ENCODE assay signal across 13 mouse cellular contexts in the genomic region with DNA sequence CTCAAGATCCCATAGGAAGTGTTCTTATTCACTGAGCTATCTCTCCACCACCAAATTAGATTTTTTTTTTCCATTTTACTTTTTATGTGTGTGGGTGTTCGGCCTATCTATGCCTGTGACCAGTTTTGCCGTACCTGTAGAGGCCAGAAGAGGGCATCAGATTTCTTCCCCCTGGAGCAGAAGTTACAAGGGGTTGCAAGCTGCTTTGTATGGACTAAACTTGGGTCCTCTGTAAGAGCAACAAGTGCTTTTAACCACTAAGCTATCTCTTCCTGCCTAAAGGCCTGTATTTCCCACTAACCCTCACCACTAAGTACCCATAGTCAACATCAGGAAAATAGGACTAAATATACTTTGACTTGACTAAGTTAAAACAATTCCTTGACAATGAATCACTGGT. TPM values are rescaled to one million over a fixed set of nuclear protein-coding genes. Genes with fewer than 3 reads are reported as not detected.
DNase-seq lines count a peak whose midpoint lies in the region; ATAC-seq and TF ChIP-seq lines count a peak whose summit lies in the region.
"Had no signal": no experiment of that assay in that cellular context is flagged by ENCODE, and none has a peak within 500 bp of the region (broad histone marks: within the 10 kb centered on the region; RNA-seq: fewer than 3 reads in every experiment).

No protein-coding gene starts in this region.

- WGBS in hindbrain, postnatal 0 days: 80% methylated on average over 2 of the region's 2 CpGs

- intact Hi-C loops in left cerebral cortex, adult 2 months (cut with DNase I): loop anchor here (2.0 to 10.0 kb wide), 3 partner anchors 152 to 380 kb away; a partner anchor contains a TSS
- intact Hi-C loops in left cerebral cortex, postnatal 10 days (cut with DNase I): loop anchor here (2.0 to 10.0 kb wide), 2 partner anchors 150 to 320 kb away; no protein-coding TSS in a partner anchor

- H3K27me3 ChIP-seq in hindbrain, postnatal 0 days (ENCODE audit: insufficient read depth, low read length): no peaks in the 10 kb centered on the region
- H3K27me3 ChIP-seq: neural tube, embryonic 12.5 days; Patski; stomach, embryonic 15.5 days had no signal

- H3K4me1 ChIP-seq in hindbrain, postnatal 0 days (ENCODE audit: insufficient read depth, low read length): no peaks in the 10 kb centered on the region
- H3K4me1 ChIP-seq: neural tube, embryonic 12.5 days had no signal

- no peak for ATAC-seq in hindbrain, postnatal 0 days
- ATAC-seq: Patski had no signal

- H3K9ac ChIP-seq in hindbrain, postnatal 0 days (replicated peaks; ENCODE audit: low read length): no peak overlapping the region
- H3K9ac ChIP-seq: neural tube, embryonic 12.5 days; stomach, embryonic 15.5 days had no signal

- H3K4me3 ChIP-seq in left cerebral cortex, adult 2 months: no peak overlapping the region
- no peak overlapping the region for H3K4me3 ChIP-seq in hindbrain, postnatal 0 days (ENCODE audit: low read length)
- H3K4me3 ChIP-seq: neural tube, embryonic 12.5 days; stomach, embryonic 15.5 days had no signal

- H3K36me3 ChIP-seq in hindbrain, postnatal 0 days (ENCODE audit: insufficient read depth, low read length): peaks cover 24% of the 10 kb centered on the region

- DNase-seq in cerebellum, postnatal 14 days: peak; percentile 42 to 55
- DNase-seq in cerebellum, adult 11-12 months: no peak
- DNase-seq in left cerebral cortex, adult 2 months (ENCODE audit: extremely low spot score in 1 of 2, low spot score in 2 of 2): peak in 1 of 2 experiments; percentile 21
- no peak for DNase-seq in left cerebral cortex, postnatal 10 days (ENCODE audit: extremely low spot score in 1 of 2, low spot score in 2 of 2)
- DNase-seq in A20 (ENCODE audit: low read depth, low spot score) (peak; percentile 45), adipocyte (ENCODE audit: low spot score) (no peak)
- DNase-seq in induced T-regulatory cell, adult 2 months (ENCODE audit: low read depth): peak; percentile 17
- DNase-seq in hindbrain, postnatal 0 days (ENCODE audit: low spot score): no peak

- TF ChIP-seq CTCF in left cerebral cortex, adult 2 months (IDR thresholded peaks at IDR 0.05): peak; percentile 54
- TF ChIP-seq CTCF in hindbrain, postnatal 0 days (IDR thresholded peaks at IDR 0.05; ENCODE audit: low read depth): no peak

- no peak overlapping the region for H3K27ac ChIP-seq in left cerebral cortex, adult 2 months
- H3K27ac ChIP-seq in hindbrain, postnatal 0 days: no peak overlapping the region
- H3K27ac ChIP-seq: macrophage; neural tube, embryonic 12.5 days; stomach, embryonic 15.5 days had no signal

- H3K9me3 ChIP-seq in hindbrain, postnatal 0 days (ENCODE audit: low read length): no peaks in the 10 kb centered on the region
- H3K9me3 ChIP-seq: neural tube, embryonic 12.5 days; stomach, embryonic 15.5 days had no signal

- no peak overlapping the region for H3K4me2 ChIP-seq in hindbrain, postnatal 0 days (ENCODE audit: low read depth, low read length)
- H3K4me2 ChIP-seq: neural tube, embryonic 12.5 days; stomach, embryonic 15.5 days had no signal

RNA-seq across cellular contexts. Expression of a gene that starts 31.2 kb away (rescaled TPM):
- 10 to 100 TPM; 14.8 to 16.4 TPM for total RNA-seq in left cerebral cortex, adult 2 months (2021)
- 10 to 100 TPM; 17.9 to 18.9 TPM for total RNA-seq in left cerebral cortex, postnatal 10 days (2021)
- 24.6 and 28.5 TPM in 2 replicates for total RNA-seq in hindbrain, postnatal 0 days (2014; rRNA removed)
- 25.8 and 26.2 TPM in 2 replicates for polyA plus RNA-seq in hindbrain, postnatal 0 days (2015; fragmentation: Nextera tagmentation; extraction: Ambion mirVana)

RNA-seq across cellular contexts. Expression of a gene that starts 37.9 kb away (rescaled TPM):
- total RNA-seq in left cerebral cortex, adult 2 months (2021): not detected
- total RNA-seq in left cerebral cortex, postnatal 10 days (2021): not detected
- total RNA-seq in hindbrain, postnatal 0 days (2014; rRNA removed): not detected in 2 replicates
- polyA plus RNA-seq in hindbrain, postnatal 0 days (2015; fragmentation: Nextera tagmentation; extraction: Ambion mirVana): 0.78 TPM in 1 of 2 replicates, not detected in the other
- polyA plus RNA-seq: heart, embryonic 14.5 days; neural tube, embryonic 12.5 days; Patski had no signal

Comparison
In these comparisons a context has a peak if more than half of its experiments do, and no peak if none do; other contexts are left out.
1. DNase-seq: peak in cerebellum, postnatal 14 days (2 of 2), A20 (single experiment) and induced T-regulatory cell, adult 2 months (single experiment); none in cerebellum, adult 11-12 months (single experiment), left cerebral cortex, postnatal 10 days (0 of 2), hindbrain, postnatal 0 days (single experiment) and adipocyte (single experiment).